Mouse (Mus musculus) midbrain, embryonic 11.5 days (tissue): Measurements from ENCODE around the gene Nav2. TPM values are rescaled to one million over a fixed set of nuclear protein-coding genes. Genes with fewer than 3 reads are reported as not detected.

Experiments
- ATAC-seq: fragments of 200-750 bp; cut with Nextera tagmentation; 2 replicates; pipeline ENCODE4 v1.8.0; 2017; ENCODE audit warnings: moderate TSS enrichment, moderate library complexity; ENCODE audit not compliant: low FRiP score
- DNase-seq: peaks from one replicate; pipeline ENCODE4 v3.0.0; 2015; ENCODE audit warnings: low spot score; ENCODE audit errors: missing footprints
- H3K27ac ChIP-seq: fragments of 300-500 bp; sonication (generic); 2 replicates; pipeline ENCODE4 v1.5.1; 2014; ENCODE audit warnings: low read depth, low read length
- H3K27me3 ChIP-seq: fragments of 300-500 bp; sonication (generic); 2 replicates; pipeline ENCODE4 v1.6.1; 2014; ENCODE audit warnings: mild to moderate bottlenecking, low read length, moderate library complexity, mixed read lengths; ENCODE audit not compliant: control insufficient read depth, insufficient read depth
- H3K36me3 ChIP-seq: fragments of 300-500 bp; sonication (generic); 2 replicates; pipeline ENCODE4 v1.6.1; 2014; ENCODE audit warnings: mild to moderate bottlenecking, low read length, moderate library complexity, mixed read lengths; ENCODE audit not compliant: control insufficient read depth, insufficient read depth
- H3K4me1 ChIP-seq: fragments of 300-500 bp; sonication (generic); 2 replicates; pipeline ENCODE4 v1.6.1; 2014; ENCODE audit warnings: low read length; ENCODE audit not compliant: control insufficient read depth, insufficient read depth
- H3K4me2 ChIP-seq: fragments of 300-500 bp; sonication (generic); 2 replicates; pipeline ENCODE4 v1.6.1; 2014; ENCODE audit warnings: mild to moderate bottlenecking, moderate library complexity
- H3K4me3 ChIP-seq: fragments of 300-500 bp; sonication (generic); 2 replicates; pipeline ENCODE4 v1.5.1; 2014; ENCODE audit warnings: low read depth, low read length
- H3K9ac ChIP-seq: fragments of 300-500 bp; sonication (generic); 2 replicates; pipeline ENCODE4 v1.6.1; 2014; ENCODE audit warnings: low read length
- H3K9me3 ChIP-seq: fragments of 300-500 bp; sonication (generic); 2 replicates; pipeline ENCODE4 v1.6.1; 2016; ENCODE audit warnings: low read length; ENCODE audit not compliant: control insufficient read depth
- WGBS: fragments of 180-500 bp; shearing (Covaris S2); extraction: QIAGEN DNeasy Blood & Tissue Kit; methylation state at CpG from one replicate; pipeline ENCODE4 v1.1.7; 2014; 5-methylcytosine and 5-hydroxymethylcytosine counted together
- polyA plus RNA-seq: library from polyadenylated mRNA; unstranded; fragments of >200 nt; fragmentation: Nextera tagmentation; extraction: Ambion mirVana; gene quantifications from 2 replicates; pipeline ENCODE4 v1.2.1, GENCODE M21; 2014

Gene Nav2
- polyA plus RNA-seq, 1 experiment from 2014 or later: 15.9 TPM

GRCm38 (mm10) chr7:49235271-49235681 is 326.8 kb downstream of the Nav2 start:
- H3K36me3 ChIP-seq: no peaks in the 10 kb centered on the region
- no peak overlapping the region for H3K4me2 ChIP-seq
- H3K27ac ChIP-seq: no peak overlapping the region
- DNase-seq (peak; percentile 73), ATAC-seq (no peak)
- 76% methylated on average over 9 of the region's 9 CpGs for WGBS
- no peaks in the 10 kb centered on the region for H3K4me1 ChIP-seq
- H3K9me3 ChIP-seq: no peaks in the 10 kb centered on the region
- H3K27me3 ChIP-seq: no peaks in the 10 kb centered on the region
- H3K4me3 ChIP-seq: no peak overlapping the region
- no peak overlapping the region for H3K9ac ChIP-seq

GRCm38 (mm10) chr7:49235821-49236220 is 327.3 kb downstream of the Nav2 start:
- ATAC-seq (no peak), DNase-seq (peak; percentile 83)
- no peak overlapping the region for H3K4me2 ChIP-seq
- no peak overlapping the region for H3K4me3 ChIP-seq
- H3K9me3 ChIP-seq: no peaks in the 10 kb centered on the region
- H3K9ac ChIP-seq: no peak overlapping the region
- H3K27ac ChIP-seq: no peak overlapping the region
- H3K27me3 ChIP-seq: no peaks in the 10 kb centered on the region
- no peaks in the 10 kb centered on the region for H3K36me3 ChIP-seq
- no peaks in the 10 kb centered on the region for H3K4me1 ChIP-seq
- WGBS: 86% methylated on average over 3 of the region's 3 CpGs

- Histone ChIP-seq H3K27ac (no peak overlapping the region), H3K4me3 (no peak overlapping the region), H3K9me3 (no peaks in the 10 kb centered on the region), H3K36me3 (no peaks in the 10 kb centered on the region), H3K4me2 (no peak overlapping the region), H3K9ac (no peak overlapping the region), H3K27me3 (no peaks in the 10 kb centered on the region), H3K4me1 (no peaks in the 10 kb centered on the region)
- peak; percentile 57 for DNase-seq
- ATAC-seq: no peak
- 81% methylated on average over 7 of the region's 7 CpGs for WGBS
Measured at GRCm38 (mm10) chr7:49240461-49240860, 331.9 kb downstream of the Nav2 start.

- no peak overlapping the region for H3K4me3 ChIP-seq
- H3K27me3 ChIP-seq: peaks cover under 1% of the 10 kb centered on the region; the same call in 1 of the 2 replicates
- H3K27ac ChIP-seq: no peak overlapping the region
- H3K9ac ChIP-seq: no peak overlapping the region
- no peaks in the 10 kb centered on the region for H3K9me3 ChIP-seq
- no peak for DNase-seq
- no peaks in the 10 kb centered on the region; the same call in 1 of the 2 replicates for H3K4me1 ChIP-seq
- no peak overlapping the region for H3K4me2 ChIP-seq
- WGBS: 70% methylated on average over 3 of the region's 3 CpGs
- no peak for ATAC-seq
- no peaks in the 10 kb centered on the region for H3K36me3 ChIP-seq
Measured at GRCm38 (mm10) chr7:49241229-49241751, 332.8 kb downstream of the Nav2 start.

GRCm38 (mm10) chr7:49242261-49242660 is 333.7 kb downstream of the Nav2 start:
- Histone ChIP-seq H3K27ac (no peak overlapping the region), H3K27me3 (peaks cover 10% of the 10 kb centered on the region), H3K4me2 (no peak overlapping the region), H3K4me1 (peaks cover 10% of the 10 kb centered on the region), H3K36me3 (no peaks in the 10 kb centered on the region), H3K4me3 (no peak overlapping the region), H3K9me3 (no peaks in the 10 kb centered on the region), H3K9ac (no peak overlapping the region)
- 58% methylated on average over 5 of the region's 5 CpGs for WGBS
- DNase-seq: no peak
- ATAC-seq: no peak

GRCm38 (mm10) chr7:49243079-49243478 is 334.6 kb downstream of the Nav2 start:
- ATAC-seq (no peak), DNase-seq (no peak)
- Histone ChIP-seq H3K9me3 (no peaks in the 10 kb centered on the region), H3K27ac (no peak overlapping the region), H3K4me2 (no peak overlapping the region), H3K4me3 (no peak overlapping the region), H3K27me3 (peaks cover 18% of the 10 kb centered on the region), H3K4me1 (peaks cover 10% of the 10 kb centered on the region), H3K9ac (no peak overlapping the region), H3K36me3 (no peaks in the 10 kb centered on the region)
- 82% methylated on average over 4 of the region's 4 CpGs for WGBS

GRCm38 (mm10) chr7:49245537-49246239 is 337.2 kb downstream of the Nav2 start:
- H3K9ac ChIP-seq: peak overlapping the region; percentile 62
- H3K36me3 ChIP-seq: no peaks in the 10 kb centered on the region
- H3K27ac ChIP-seq: no peak overlapping the region
- peak; percentile 97 for ATAC-seq
- peak; percentile 98 for DNase-seq
- peaks cover 15% of the 10 kb centered on the region for H3K4me1 ChIP-seq
- peak overlapping the region; percentile 46 for H3K4me3 ChIP-seq
- no peaks in the 10 kb centered on the region for H3K9me3 ChIP-seq
- H3K27me3 ChIP-seq: peaks cover 24% of the 10 kb centered on the region
- peak overlapping the region; percentile 72 for H3K4me2 ChIP-seq
- WGBS: under 1% methylated on average over 68 of the region's 68 CpGs

GRCm38 (mm10) chr7:49246240-49246578 is 337.7 kb downstream of the Nav2 start:
- H3K9me3 ChIP-seq: no peaks in the 10 kb centered on the region
- no peak for ATAC-seq
- WGBS: under 1% methylated on average over 31 of the region's 31 CpGs
- no peak for DNase-seq
- H3K9ac ChIP-seq: peak overlapping the region; percentile 44; the same call in 1 of the 2 replicates
- peaks cover 24% of the 10 kb centered on the region for H3K27me3 ChIP-seq
- peak overlapping the region; percentile 72 for H3K4me2 ChIP-seq
- peaks cover 15% of the 10 kb centered on the region for H3K4me1 ChIP-seq
- no peak overlapping the region for H3K27ac ChIP-seq
- H3K4me3 ChIP-seq: peak overlapping the region; percentile 46
- H3K36me3 ChIP-seq: no peaks in the 10 kb centered on the region

GRCm38 (mm10) chr7:49246584-49247481 is 338.3 kb downstream of the Nav2 start:
- Histone ChIP-seq H3K9me3 (no peaks in the 10 kb centered on the region), H3K27me3 (peaks cover 24% of the 10 kb centered on the region), H3K36me3 (no peaks in the 10 kb centered on the region), H3K4me2 (peak overlapping the region; percentile 72), H3K4me1 (peaks cover 15% of the 10 kb centered on the region), H3K9ac (peak overlapping the region; percentile 44), H3K27ac (no peak overlapping the region), H3K4me3 (peak overlapping the region; percentile 46)
- 2% methylated on average over 50 of the region's 50 CpGs for WGBS
- no peak for ATAC-seq
- DNase-seq: peak; percentile 86
